Mouse (Mus musculus): Measurements from ENCODE around the gene Slc5a2.

Gene Slc5a2

DNA sequence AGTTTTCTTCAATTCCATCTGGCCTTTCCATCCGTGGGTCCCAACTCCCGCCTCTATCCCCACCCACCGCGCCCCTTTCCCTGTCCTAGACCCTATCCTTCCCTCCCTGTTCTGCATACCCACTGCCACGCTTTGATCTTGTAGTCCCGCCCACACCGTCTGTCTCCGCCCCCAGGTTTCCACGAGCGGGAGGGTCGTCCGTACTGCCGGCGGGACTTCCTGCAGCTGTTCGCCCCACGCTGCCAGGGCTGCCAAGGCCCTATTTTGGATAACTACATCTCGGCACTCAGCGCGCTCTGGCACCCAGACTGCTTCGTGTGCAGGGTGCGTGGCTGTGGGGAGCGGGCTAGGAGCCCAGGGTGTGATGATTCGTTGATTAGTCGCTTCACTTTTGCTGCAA is 12.8 kb upstream of the Slc5a2 start:
- DNase-seq = peak; percentile 56

GRCm38 (mm10) chr7:128254978-128255377 is 10.5 kb upstream of the Slc5a2 start:
- no peak for DNase-seq

- DNase-seq = no peak
Observed at GRCm38 (mm10) chr7:128255757-128256156, 9.7 kb upstream of the Slc5a2 start.

GRCm38 (mm10) chr7:128256783-128257334 is 8.6 kb upstream of the Slc5a2 start:
- peak; percentile 58 for DNase-seq

DNA sequence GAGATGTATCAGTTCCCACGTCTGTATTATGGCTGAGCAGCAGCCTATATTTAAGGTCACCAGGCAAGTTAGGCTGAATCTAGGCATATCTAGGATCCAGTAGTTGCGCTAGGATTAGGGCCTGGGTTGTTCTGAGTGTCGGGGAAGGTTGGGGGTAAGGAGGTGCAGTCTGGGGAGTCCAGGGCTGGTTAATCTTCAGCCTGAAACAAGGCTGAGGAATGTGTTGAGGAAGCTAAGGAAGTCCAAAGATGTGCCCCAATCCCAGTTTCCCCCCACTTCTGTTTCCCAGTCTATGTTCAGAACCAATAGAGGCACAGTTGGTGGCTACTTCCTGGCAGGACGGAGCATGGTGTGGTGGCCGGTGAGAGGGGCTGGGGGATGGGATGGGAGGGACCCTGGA is 599 bp downstream of the Slc5a2 start:
- DNase-seq = no peak

GRCm38 (mm10) chr7:128267391-128267790 is 1.9 kb downstream of the Slc5a2 start:
- no peak for DNase-seq

GRCm38 (mm10) chr7:128267813-128268212 is 2.4 kb downstream of the Slc5a2 start:
- DNase-seq = no peak

DNA sequence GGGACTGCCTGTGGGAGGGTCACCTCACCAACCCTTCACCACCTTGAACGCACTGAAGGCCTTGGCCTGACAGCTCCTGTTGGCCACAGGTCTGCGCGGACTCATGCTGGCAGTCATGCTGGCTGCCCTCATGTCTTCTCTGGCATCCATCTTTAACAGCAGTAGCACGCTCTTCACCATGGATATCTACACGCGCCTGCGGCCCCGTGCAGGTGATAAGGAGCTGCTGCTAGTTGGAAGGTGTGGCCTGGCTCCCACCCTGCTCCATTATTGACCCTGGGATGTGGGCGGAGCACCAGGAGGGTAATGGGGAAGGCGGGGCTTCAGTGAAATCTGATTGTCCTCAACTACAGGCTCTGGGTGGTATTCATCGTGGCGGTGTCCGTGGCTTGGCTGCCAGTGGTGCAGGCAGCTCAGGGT is 5.0 kb downstream of the Slc5a2 start:
- DNase-seq = no peak

DNA sequence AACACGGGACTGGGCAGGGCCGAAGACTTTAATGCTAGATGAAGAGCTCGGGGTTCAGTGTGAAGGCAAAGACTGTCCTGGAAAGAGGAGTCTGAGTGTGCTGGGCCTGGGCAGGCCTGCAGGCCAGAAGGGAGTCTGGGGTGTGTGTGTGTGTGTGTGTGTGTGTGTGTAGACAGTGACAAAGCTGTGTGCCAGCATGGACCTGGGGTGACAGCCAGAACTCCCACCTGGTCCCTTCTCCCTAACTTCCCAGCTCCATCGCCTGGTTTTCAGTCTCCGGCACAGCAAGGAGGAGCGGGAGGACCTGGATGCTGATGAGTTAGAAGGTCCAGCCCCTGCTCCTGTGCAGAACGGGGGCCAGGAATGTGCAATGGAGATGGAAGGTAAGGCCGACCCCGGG is 6.0 kb downstream of the Slc5a2 start:
- no peak for DNase-seq

GRCm38 (mm10) chr7:128276051-128276450 is 10.6 kb downstream of the Slc5a2 start:
- no peak for DNase-seq

GRCm38 (mm10) chr7:128279750-128280149 is 14.3 kb downstream of the Slc5a2 start:
- no peak for DNase-seq

DNA sequence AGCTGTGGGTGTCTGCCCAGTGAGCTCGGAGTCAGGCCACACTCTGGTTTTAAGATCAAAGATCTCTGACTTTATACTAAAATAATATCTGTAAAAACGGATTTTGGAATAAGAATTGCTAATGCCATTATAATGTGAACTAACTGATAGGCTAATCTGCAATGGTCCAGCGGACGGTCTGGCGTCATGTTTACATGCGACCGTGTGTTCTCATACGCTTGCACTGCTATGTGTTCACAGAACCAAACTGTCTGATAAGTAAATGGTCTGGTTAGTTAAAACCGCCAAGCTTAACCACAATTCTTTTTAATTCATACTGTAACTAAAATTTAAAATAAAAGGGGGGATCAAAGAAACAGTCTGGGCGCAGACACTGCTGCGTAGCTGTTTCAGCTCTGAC is 16.3 kb downstream of the Slc5a2 start:
- DNase-seq = no peak

- no peak for DNase-seq
Observed at GRCm38 (mm10) chr7:128282532-128283244, 17.2 kb downstream of the Slc5a2 start.

DNA sequence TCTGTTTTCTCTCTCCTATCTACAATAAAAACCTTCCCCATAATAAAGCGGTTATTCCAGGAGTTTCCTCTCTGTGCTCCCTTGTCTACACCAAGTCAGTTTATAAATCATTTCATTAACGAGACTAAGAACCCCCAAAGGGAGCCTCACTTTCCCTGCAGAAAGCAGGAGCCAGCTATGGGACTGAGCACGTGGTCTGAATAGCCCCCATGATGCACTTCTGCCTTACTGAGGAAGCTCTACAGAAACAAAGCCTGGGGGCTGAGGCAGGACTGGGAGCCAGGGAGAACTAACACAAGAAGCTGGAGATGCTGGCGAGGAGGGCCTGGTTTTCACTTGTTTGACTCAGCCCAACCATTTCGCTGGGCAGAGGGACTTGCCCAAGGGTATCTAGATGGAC is 18.6 kb downstream of the Slc5a2 start:
- DNase-seq = no peak

DNA sequence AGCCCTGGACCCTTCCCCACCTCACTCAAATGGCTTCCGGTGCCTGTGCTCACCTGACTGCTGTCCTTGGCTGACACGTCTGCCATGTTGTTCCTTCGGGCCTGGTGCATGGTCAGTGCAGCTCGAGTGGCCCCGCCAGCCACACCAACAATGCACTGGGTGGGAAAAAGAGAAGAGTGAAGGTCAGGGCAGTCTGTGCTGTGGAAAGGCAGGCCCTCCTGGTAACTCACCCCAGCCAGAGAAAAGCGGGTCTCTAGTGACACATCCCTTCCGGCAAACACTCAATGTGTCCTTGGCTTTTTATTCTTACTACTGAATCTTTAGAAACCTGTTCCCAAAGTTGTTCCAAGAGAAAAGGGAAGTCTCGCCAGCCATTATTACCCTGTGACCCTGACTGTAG is 19.6 kb downstream of the Slc5a2 start:
- DNase-seq = no peak

- DNase-seq = no peak
Observed at GRCm38 (mm10) chr7:128288923-128289544, 23.6 kb downstream of the Slc5a2 start.

DNA sequence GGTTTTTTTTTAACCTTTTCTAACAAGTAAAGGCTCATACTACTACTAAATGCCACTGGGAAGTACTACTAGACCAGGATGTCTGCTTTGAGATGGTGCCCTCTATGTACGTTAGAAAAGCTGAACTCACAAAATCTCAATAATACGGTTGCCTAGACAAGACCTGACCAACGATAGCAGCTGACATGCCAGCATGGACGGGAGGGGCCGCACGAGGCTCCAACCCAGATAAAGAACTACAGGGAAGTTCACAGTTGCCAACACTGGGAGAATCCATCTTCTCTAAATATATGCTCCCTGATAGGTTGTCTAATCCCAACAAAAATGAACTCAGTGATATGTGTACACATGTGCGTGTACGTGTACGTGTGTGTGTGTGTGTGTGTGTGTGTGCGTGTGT is 29.3 kb downstream of the Slc5a2 start:
- DNase-seq = no peak

DNA sequence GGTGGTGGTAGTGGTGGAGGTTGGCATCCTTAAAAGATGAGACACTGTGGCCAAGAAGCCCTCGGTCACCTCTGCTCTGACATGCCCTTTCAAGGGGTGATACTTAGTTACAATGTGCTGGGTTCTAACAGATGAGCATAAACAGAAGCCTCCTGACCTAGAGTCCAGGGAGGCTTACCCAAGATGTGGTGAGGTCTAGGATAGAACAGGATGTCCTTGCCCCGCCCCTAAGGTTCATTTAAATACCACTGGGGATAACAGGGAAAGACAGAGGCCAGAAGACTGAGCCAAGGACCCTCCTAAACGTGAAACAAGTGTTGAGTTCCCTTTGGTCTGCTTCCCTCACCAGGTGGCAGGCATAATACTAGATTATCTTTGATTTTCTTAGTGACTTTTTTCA is 31.1 kb downstream of the Slc5a2 start:
- DNase-seq = no peak

DNA sequence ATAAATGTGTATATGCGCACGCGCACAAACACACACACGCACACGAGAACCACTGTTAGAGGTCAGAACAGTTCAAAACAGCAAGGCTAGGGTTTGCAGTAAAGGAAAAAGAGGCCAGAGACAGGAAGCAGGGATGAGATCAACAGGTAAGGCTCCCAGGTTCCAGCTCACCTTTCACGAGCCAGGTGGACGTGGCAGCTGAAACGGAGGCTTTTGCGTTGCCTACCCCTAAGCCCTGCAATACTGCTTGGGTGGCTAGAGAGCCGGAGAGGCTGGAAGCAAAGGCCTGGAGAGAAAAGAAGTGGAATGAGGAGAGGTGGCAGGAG is 31.8 kb downstream of the Slc5a2 start:
- no peak for DNase-seq

DNA sequence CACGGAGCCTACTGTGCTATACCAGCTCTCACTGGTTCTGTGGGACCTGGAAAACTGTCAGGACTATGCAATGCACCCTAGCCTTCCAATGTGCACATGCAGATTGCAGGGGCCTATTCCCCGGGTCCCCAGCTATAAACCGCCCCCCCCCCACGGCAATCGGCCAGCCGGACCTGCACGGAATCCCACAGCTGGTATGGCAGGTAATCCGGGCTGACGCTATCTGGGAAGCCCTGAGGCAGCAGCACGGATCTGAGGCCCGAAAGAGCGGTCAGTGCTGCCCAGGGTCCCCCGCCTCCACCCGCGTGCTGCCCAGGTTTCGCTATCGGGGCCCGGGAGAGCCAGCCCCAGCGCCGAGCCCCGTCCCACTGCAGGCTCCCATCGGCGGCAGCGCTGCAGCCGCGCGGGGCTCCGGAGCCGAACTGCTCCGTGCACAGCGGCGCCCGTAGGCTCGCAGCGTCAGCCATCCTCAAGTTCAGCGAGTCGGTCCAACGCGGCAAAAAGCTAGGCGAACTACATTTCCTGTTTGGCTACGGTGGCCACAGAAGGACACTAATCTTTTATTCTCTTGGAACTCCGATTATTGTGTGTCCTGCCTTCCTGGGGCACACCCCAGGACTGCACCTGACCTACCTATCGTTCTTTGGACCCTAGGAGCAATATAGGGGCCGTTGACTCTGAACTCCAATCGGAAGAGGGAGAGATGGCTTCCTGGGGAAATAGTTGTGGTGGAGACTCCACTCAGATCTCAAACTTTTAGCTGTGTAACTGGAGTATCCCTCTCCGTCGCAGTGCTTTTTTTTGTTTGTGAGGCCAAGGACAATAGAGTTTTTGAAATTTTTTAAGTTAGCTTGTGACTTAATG is 32.4 kb downstream of the Slc5a2 start, which contains the start of gene BC017158:
Gene BC017158, minus strand, starts transcription at position 554 of the 864 bp plus-strand sequence.
- peak; percentile 83 for DNase-seq

- no peak for DNase-seq
Observed at GRCm38 (mm10) chr7:128298481-128299342, 33.3 kb downstream of the Slc5a2 start.

DNA sequence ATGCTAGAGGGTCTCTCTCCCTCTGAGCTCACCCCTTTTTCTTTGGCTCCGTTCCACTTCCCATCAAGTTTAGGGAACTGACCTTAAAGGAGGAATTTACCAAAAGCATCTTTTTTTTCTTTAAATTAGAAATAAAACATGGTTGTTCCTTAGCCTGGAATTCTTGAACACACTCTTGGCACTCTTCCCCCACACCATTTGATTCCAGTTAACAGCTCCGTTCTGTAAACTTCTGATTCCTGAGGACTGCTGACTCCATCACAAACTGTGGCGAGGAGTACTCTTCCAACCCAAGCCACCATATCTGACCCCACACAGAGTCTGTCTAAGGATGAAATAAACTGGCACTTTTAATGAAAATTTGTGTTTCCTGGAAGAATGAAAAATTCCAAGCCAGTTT is 35.5 kb downstream of the Slc5a2 start:
- no peak for DNase-seq

GRCm38 (mm10) chr7:128302151-128302550 is 36.7 kb downstream of the Slc5a2 start:
- DNase-seq = no peak

Measured in kidney, postnatal 10 days (tissue).